Mouse (Mus musculus): Measurements from ENCODE around the gene Meox2. TPM values are rescaled to one million over a fixed set of nuclear protein-coding genes. Genes with fewer than 3 reads are reported as not detected.
"Not testable (repeated sequence)": the region's sequence is repeated elsewhere in the genome, so short reads cannot be mapped to it uniquely, and the experiment has no call there.

Gene Meox2
- polyA plus RNA-seq (2012; ENCODE audit: insufficient read depth, low replicate concordance) = not detected in 2 replicates

- Histone ChIP-seq H3K9me3 (peaks cover 25% of the 10 kb centered on the region), H3K27me3 (replicated peaks) (peaks cover 26% of the 10 kb centered on the region), H3K4me1 (peaks cover 9% of the 10 kb centered on the region; the same call in 1 of the 2 replicates), H3K36me3 (replicated peaks; ENCODE audit: low read length) (no peaks in the 10 kb centered on the region), H3K4me3 (replicated peaks) (no peak within 1 kb of the TSS)
- TF ChIP-seq FLI1 (IDR thresholded peaks at IDR 0.05; ENCODE audit: low read length) (no peak), GATA1 (IDR thresholded peaks at IDR 0.05; ENCODE audit: borderline replicate concordance, low read length) (no peak)
Observed at GRCm38 (mm10) chr12:37108390-37108738, at the start of gene Meox2. TSS of gene Meox2 (plus strand) at chr12:37108540.

GRCm38 (mm10) chr12:37072636-37073035, 35.7 kb upstream of the Meox2 start:
- no peaks in the 10 kb centered on the region for H3K9me3 ChIP-seq
- H3K36me3 ChIP-seq (replicated peaks; ENCODE audit: low read length) = no peaks in the 10 kb centered on the region
- no peak for TF ChIP-seq GATA1 (IDR thresholded peaks at IDR 0.05; ENCODE audit: borderline replicate concordance, low read length)
- no peak for TF ChIP-seq FLI1 (IDR thresholded peaks at IDR 0.05; ENCODE audit: low read length)
- H3K4me3 ChIP-seq (replicated peaks) = no peak overlapping the region
- no peaks in the 10 kb centered on the region for H3K27me3 ChIP-seq (replicated peaks)
- H3K4me1 ChIP-seq = no peaks in the 10 kb centered on the region

- TF ChIP-seq FLI1 (IDR thresholded peaks at IDR 0.05; ENCODE audit: low read length) (no peak), GATA1 (IDR thresholded peaks at IDR 0.05; ENCODE audit: borderline replicate concordance, low read length) (no peak)
- H3K4me1 ChIP-seq = no peaks in the 10 kb centered on the region
- no peaks in the 10 kb centered on the region for H3K36me3 ChIP-seq (replicated peaks; ENCODE audit: low read length)
- no peaks in the 10 kb centered on the region for H3K9me3 ChIP-seq
- H3K27me3 ChIP-seq (replicated peaks) = no peaks in the 10 kb centered on the region
- no peak overlapping the region for H3K4me3 ChIP-seq (replicated peaks)
Observed at GRCm38 (mm10) chr12:37077308-37077707, 31.0 kb upstream of the Meox2 start.

- H3K4me1 ChIP-seq; H3K4me3 ChIP-seq (replicated peaks); H3K36me3 ChIP-seq (replicated peaks; ENCODE audit: low read length); H3K27me3 ChIP-seq (replicated peaks); H3K9me3 ChIP-seq: not testable (repeated sequence)
Observed at GRCm38 (mm10) chr12:37080005-37080404, 28.3 kb upstream of the Meox2 start.

GRCm38 (mm10) chr12:37106541-37106940, 1.8 kb upstream of the Meox2 start:
- Histone ChIP-seq H3K4me1 (peaks cover 9% of the 10 kb centered on the region; the same call in 1 of the 2 replicates), H3K9me3 (peaks cover 25% of the 10 kb centered on the region), H3K27me3 (replicated peaks) (peaks cover 26% of the 10 kb centered on the region), H3K4me3 (replicated peaks) (no peak overlapping the region), H3K36me3 (replicated peaks; ENCODE audit: low read length) (no peaks in the 10 kb centered on the region)
- TF ChIP-seq FLI1 (IDR thresholded peaks at IDR 0.05; ENCODE audit: low read length) = no peak
- TF ChIP-seq GATA1 (IDR thresholded peaks at IDR 0.05; ENCODE audit: borderline replicate concordance, low read length) = no peak

- H3K4me3 ChIP-seq (replicated peaks) = no peak overlapping the region
- no peak for TF ChIP-seq FLI1 (IDR thresholded peaks at IDR 0.05; ENCODE audit: low read length)
- no peak for TF ChIP-seq GATA1 (IDR thresholded peaks at IDR 0.05; ENCODE audit: borderline replicate concordance, low read length)
- no peaks in the 10 kb centered on the region for H3K36me3 ChIP-seq (replicated peaks; ENCODE audit: low read length)
- peaks cover 26% of the 10 kb centered on the region for H3K27me3 ChIP-seq (replicated peaks)
- peaks cover 9% of the 10 kb centered on the region; the same call in 1 of the 2 replicates for H3K4me1 ChIP-seq
- H3K9me3 ChIP-seq = peaks cover 25% of the 10 kb centered on the region
Observed at GRCm38 (mm10) chr12:37107150-37107549, 1.2 kb upstream of the Meox2 start.

- peaks cover 9% of the 10 kb centered on the region; the same call in 1 of the 2 replicates for H3K4me1 ChIP-seq
- no peak for TF ChIP-seq FLI1 (IDR thresholded peaks at IDR 0.05; ENCODE audit: low read length)
- no peaks in the 10 kb centered on the region for H3K36me3 ChIP-seq (replicated peaks; ENCODE audit: low read length)
- peaks cover 25% of the 10 kb centered on the region for H3K9me3 ChIP-seq
- H3K27me3 ChIP-seq (replicated peaks) = peaks cover 26% of the 10 kb centered on the region
- no peak overlapping the region for H3K4me3 ChIP-seq (replicated peaks)
Observed at GRCm38 (mm10) chr12:37107713-37108389, 489 bp upstream of the Meox2 start.

- Histone ChIP-seq H3K9me3 (peaks cover 25% of the 10 kb centered on the region), H3K36me3 (replicated peaks; ENCODE audit: low read length) (no peaks in the 10 kb centered on the region), H3K4me3 (replicated peaks) (no peak overlapping the region), H3K27me3 (replicated peaks) (peaks cover 26% of the 10 kb centered on the region), H3K4me1 (peaks cover 9% of the 10 kb centered on the region; the same call in 1 of the 2 replicates)
- TF ChIP-seq FLI1 (IDR thresholded peaks at IDR 0.05; ENCODE audit: low read length) (no peak), GATA1 (IDR thresholded peaks at IDR 0.05; ENCODE audit: borderline replicate concordance, low read length) (no peak)
Observed at GRCm38 (mm10) chr12:37108819-37109473, 606 bp downstream of the Meox2 start.

GRCm38 (mm10) chr12:37109474-37110012, 1.2 kb downstream of the Meox2 start:
- H3K9me3 ChIP-seq = peaks cover 25% of the 10 kb centered on the region
- H3K4me1 ChIP-seq = peaks cover 9% of the 10 kb centered on the region; the same call in 1 of the 2 replicates
- no peak overlapping the region for H3K4me3 ChIP-seq (replicated peaks)
- no peaks in the 10 kb centered on the region for H3K36me3 ChIP-seq (replicated peaks; ENCODE audit: low read length)
- TF ChIP-seq GATA1 (IDR thresholded peaks at IDR 0.05; ENCODE audit: borderline replicate concordance, low read length) (no peak), FLI1 (IDR thresholded peaks at IDR 0.05; ENCODE audit: low read length) (no peak)
- peaks cover 26% of the 10 kb centered on the region for H3K27me3 ChIP-seq (replicated peaks)

GRCm38 (mm10) chr12:37110977-37111376, 2.6 kb downstream of the Meox2 start:
- Histone ChIP-seq H3K4me1 (peaks cover 9% of the 10 kb centered on the region; the same call in 1 of the 2 replicates), H3K27me3 (replicated peaks) (peaks cover 26% of the 10 kb centered on the region), H3K9me3 (peaks cover 25% of the 10 kb centered on the region), H3K36me3 (replicated peaks; ENCODE audit: low read length) (no peaks in the 10 kb centered on the region), H3K4me3 (replicated peaks) (no peak overlapping the region)
- no peak for TF ChIP-seq FLI1 (IDR thresholded peaks at IDR 0.05; ENCODE audit: low read length)
- no peak for TF ChIP-seq GATA1 (IDR thresholded peaks at IDR 0.05; ENCODE audit: borderline replicate concordance, low read length)
